Mouse (Mus musculus): ENCODE measurements at regions not wholly inside any gene's neighbourhood (a gene's known extent, or its start where the extent isn't known, plus 50 kb on each side); places are given as distances from the start of the nearest gene placed in this dataset.

DNA sequence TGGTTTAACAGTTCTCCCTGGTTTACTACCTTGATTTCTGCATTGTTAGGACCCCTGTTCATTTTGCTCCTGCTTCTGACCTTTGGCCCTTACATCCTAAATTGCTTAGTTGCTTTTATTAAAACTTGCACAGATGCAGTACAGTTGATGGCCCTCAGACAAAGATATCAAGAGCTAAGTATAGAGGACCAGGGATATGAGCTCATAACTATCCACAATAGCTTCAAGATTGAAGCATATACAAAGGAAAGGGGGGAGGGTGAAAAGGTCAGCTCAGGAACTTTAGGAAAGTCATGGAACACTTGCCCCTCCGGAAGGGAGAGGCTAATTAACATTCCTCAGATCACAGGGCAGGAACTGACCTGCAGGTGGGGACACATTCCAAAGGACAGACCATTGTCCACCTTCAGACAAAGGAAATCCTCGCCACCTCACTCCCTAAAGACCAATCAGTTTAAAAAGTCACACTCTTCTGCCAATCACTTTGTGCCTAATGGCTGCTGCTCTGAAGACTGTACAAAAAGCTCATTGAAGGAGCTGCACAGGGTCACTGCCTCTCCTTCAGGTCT, 751.1 kb upstream of the Adarb2 start:
- H3K4me2 ChIP-seq (ENCODE audit: low read depth, low read length): no peak overlapping the region
- no peak overlapping the region for H3K4me3 ChIP-seq (ENCODE audit: low read depth, low read length)
- no peaks in the 10 kb centered on the region for H3K36me3 ChIP-seq (replicated peaks; ENCODE audit: insufficient read depth, low read length)
- no peaks in the 10 kb centered on the region for H3K27me3 ChIP-seq (ENCODE audit: insufficient read depth, low read length)
- no peaks in the 10 kb centered on the region for H3K9me3 ChIP-seq (ENCODE audit: low read length)
- TF ChIP-seq EP300 (IDR thresholded peaks at IDR 0.05; ENCODE audit: low read depth) (no peak), CTCF (IDR thresholded peaks at IDR 0.05; ENCODE audit: low read depth) (no peak)
- no peaks in the 10 kb centered on the region for H3K4me1 ChIP-seq (ENCODE audit: insufficient read depth)
- WGBS (ENCODE audit: insufficient replicate concordance): 42% methylated on average over 2 of the region's 2 CpGs
- no peak overlapping the region for H3K9ac ChIP-seq (replicated peaks)
- H3K27ac ChIP-seq (ENCODE audit: low read depth): no peak overlapping the region
- DNase-seq (no peak), ATAC-seq (no peak)

DNA sequence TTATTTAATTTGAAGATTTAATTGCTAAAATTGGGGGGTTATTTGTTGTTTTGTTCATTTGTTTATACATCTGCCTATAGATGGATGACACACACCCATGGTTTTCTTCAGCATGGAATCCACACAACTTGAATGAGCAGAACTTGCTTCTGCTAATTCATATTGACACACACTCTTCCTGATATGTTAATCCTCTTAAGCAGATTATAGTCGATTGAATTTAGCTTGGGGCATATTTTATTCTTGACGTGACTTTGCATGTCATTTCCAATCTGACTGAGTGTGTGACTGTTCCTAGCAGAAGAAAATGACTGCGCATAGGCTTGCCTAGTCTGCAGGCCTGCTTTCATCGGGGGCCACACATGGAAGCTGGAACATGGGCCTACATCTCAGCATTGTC, 727.0 kb upstream of the Adarb2 start:
- Histone ChIP-seq H3K4me3 (ENCODE audit: low read depth, low read length) (no peak overlapping the region), H3K9ac (replicated peaks) (no peak overlapping the region), H3K9me3 (ENCODE audit: low read length) (no peaks in the 10 kb centered on the region), H3K4me2 (ENCODE audit: low read depth, low read length) (no peak overlapping the region), H3K36me3 (replicated peaks; ENCODE audit: insufficient read depth, low read length) (no peaks in the 10 kb centered on the region), H3K27ac (ENCODE audit: low read depth) (no peak overlapping the region), H3K4me1 (ENCODE audit: insufficient read depth) (no peaks in the 10 kb centered on the region), H3K27me3 (ENCODE audit: insufficient read depth, low read length) (no peaks in the 10 kb centered on the region)
- DNase-seq (no peak), ATAC-seq (no peak)
- WGBS (ENCODE audit: insufficient replicate concordance): 85% methylated on average over 4 of the region's 4 CpGs
- TF ChIP-seq EP300 (IDR thresholded peaks at IDR 0.05; ENCODE audit: low read depth) (no peak), CTCF (IDR thresholded peaks at IDR 0.05; ENCODE audit: low read depth) (no peak)

DNA sequence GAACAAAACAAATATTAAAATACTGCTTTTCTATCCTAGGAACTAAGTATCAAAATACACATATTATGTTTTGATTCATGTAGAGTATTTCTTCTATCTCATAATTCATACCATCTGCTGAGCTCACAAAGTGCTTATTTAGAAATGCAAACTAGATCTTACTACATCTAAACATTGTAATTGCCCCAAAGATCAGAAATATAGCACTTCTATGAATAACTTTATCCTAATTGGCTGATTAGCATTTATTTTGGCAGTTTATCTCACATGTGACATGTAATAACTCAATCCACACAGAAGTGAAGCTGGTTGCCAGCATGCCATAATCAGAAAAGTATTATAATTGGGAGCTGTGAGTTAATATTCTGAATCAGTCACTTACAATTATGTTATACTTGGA, 684.6 kb upstream of the Adarb2 start:
- Histone ChIP-seq H3K27ac (ENCODE audit: low read depth) (no peak overlapping the region), H3K4me1 (ENCODE audit: insufficient read depth) (no peaks in the 10 kb centered on the region), H3K36me3 (replicated peaks; ENCODE audit: insufficient read depth, low read length) (no peaks in the 10 kb centered on the region), H3K4me3 (ENCODE audit: low read depth, low read length) (no peak overlapping the region), H3K9me3 (ENCODE audit: low read length) (no peaks in the 10 kb centered on the region), H3K27me3 (ENCODE audit: insufficient read depth, low read length) (no peaks in the 10 kb centered on the region), H3K4me2 (ENCODE audit: low read depth, low read length) (no peak overlapping the region), H3K9ac (replicated peaks) (no peak overlapping the region)
- no peak for DNase-seq
- ATAC-seq: no peak
- no peak for TF ChIP-seq CTCF (IDR thresholded peaks at IDR 0.05; ENCODE audit: low read depth)
- TF ChIP-seq EP300 (IDR thresholded peaks at IDR 0.05; ENCODE audit: low read depth): no peak

DNA sequence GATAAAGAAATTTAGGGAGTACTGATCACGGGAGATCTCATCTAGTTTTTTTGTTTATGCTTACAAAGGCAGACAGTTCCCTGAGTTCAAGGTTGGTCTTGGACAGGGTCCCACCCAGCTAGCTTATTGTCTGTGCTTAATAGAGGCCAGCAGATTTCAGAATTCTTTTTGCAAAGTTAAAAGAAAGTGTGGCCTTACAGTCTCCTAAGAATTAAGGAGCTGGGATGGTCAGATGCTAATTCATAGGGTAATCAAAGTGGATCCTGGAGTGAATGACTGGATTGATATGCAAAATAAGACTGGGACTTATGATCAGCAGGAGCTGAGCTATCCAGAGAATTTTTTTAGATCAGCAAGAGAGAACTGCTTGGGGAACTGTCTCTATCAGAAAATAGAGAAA, 678.2 kb upstream of the Adarb2 start:
- DNase-seq: no peak
- 0 out of 2 replicates have a peak, but pooled peaks cover 4% of the 10 kb centered on the region for H3K9me3 ChIP-seq (ENCODE audit: low read length)
- no peaks in the 10 kb centered on the region for H3K36me3 ChIP-seq (replicated peaks; ENCODE audit: insufficient read depth, low read length)
- no peak overlapping the region for H3K4me3 ChIP-seq (ENCODE audit: low read depth, low read length)
- no peak overlapping the region for H3K9ac ChIP-seq (replicated peaks)
- no peak overlapping the region for H3K4me2 ChIP-seq (ENCODE audit: low read depth, low read length)
- TF ChIP-seq CTCF (IDR thresholded peaks at IDR 0.05; ENCODE audit: low read depth): no peak
- no peak for TF ChIP-seq EP300 (IDR thresholded peaks at IDR 0.05; ENCODE audit: low read depth)
- ATAC-seq: no peak
- H3K4me1 ChIP-seq (ENCODE audit: insufficient read depth): no peaks in the 10 kb centered on the region
- H3K27me3 ChIP-seq (ENCODE audit: insufficient read depth, low read length): no peaks in the 10 kb centered on the region
- WGBS (ENCODE audit: insufficient replicate concordance): 69% methylated on average over 1 of the region's 1 CpGs
- no peak overlapping the region for H3K27ac ChIP-seq (ENCODE audit: low read depth)

DNA sequence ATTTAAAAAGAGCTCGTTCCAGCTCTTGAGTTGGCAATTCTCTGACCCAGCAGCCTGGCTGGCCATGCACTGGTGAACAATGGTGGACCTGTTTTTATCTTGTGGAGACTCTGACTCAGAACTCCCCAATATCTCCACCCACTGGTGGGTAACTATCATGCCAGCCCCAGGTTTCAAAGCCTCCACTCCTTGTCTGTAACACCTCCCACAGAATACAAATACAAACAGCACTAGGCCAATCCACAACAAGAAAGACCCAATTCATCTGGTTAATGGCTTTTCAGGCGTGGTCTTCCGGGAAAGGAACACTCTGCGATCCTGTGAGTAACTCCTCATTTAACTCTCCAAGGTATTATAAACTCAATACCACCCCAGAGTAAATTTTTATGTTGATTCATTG, 663.8 kb upstream of the Adarb2 start:
- TF ChIP-seq EP300 (IDR thresholded peaks at IDR 0.05; ENCODE audit: low read depth): no peak
- Histone ChIP-seq H3K36me3 (replicated peaks; ENCODE audit: insufficient read depth, low read length) (no peaks in the 10 kb centered on the region), H3K4me3 (ENCODE audit: low read depth, low read length) (no peak overlapping the region), H3K9ac (replicated peaks) (no peak overlapping the region), H3K27me3 (ENCODE audit: insufficient read depth, low read length) (no peaks in the 10 kb centered on the region), H3K4me2 (ENCODE audit: low read depth, low read length) (no peak overlapping the region), H3K27ac (ENCODE audit: low read depth) (no peak overlapping the region), H3K9me3 (ENCODE audit: low read length) (no peaks in the 10 kb centered on the region), H3K4me1 (ENCODE audit: insufficient read depth) (no peaks in the 10 kb centered on the region)
- ATAC-seq: no peak
- DNase-seq: no peak
- WGBS (ENCODE audit: insufficient replicate concordance): 73% methylated on average over 4 of the region's 4 CpGs

DNA sequence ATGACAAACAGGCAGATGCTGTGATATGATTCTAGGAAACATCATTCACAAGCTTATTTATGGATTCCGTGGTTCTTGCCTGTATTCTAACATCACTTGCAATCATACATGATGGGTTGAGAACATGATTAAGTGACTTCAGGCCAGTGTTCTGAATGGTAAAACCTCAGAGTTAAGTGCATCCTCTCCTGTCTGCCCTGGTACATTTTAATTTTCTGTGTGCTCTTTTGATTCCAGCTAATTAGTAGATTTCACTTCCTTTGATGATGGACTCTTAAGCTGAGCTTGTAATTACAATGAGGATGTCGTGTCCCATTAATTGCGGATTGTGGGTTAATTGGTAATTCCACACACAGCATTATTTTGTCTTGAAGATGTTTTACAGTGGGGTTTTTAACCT, 618.6 kb upstream of the Adarb2 start:
- no peaks in the 10 kb centered on the region for H3K4me1 ChIP-seq (ENCODE audit: insufficient read depth)
- no peak overlapping the region for H3K4me2 ChIP-seq (ENCODE audit: low read depth, low read length)
- H3K9ac ChIP-seq (replicated peaks): no peak overlapping the region
- TF ChIP-seq EP300 (IDR thresholded peaks at IDR 0.05; ENCODE audit: low read depth): no peak
- TF ChIP-seq CTCF (IDR thresholded peaks at IDR 0.05; ENCODE audit: low read depth): no peak
- DNase-seq (no peak), ATAC-seq (no peak)
- H3K4me3 ChIP-seq (ENCODE audit: low read depth, low read length): no peak overlapping the region
- no peaks in the 10 kb centered on the region for H3K9me3 ChIP-seq (ENCODE audit: low read length)
- H3K27me3 ChIP-seq (ENCODE audit: insufficient read depth, low read length): no peaks in the 10 kb centered on the region
- H3K27ac ChIP-seq (ENCODE audit: low read depth): no peak overlapping the region
- no peaks in the 10 kb centered on the region for H3K36me3 ChIP-seq (replicated peaks; ENCODE audit: insufficient read depth, low read length)
- WGBS (ENCODE audit: insufficient replicate concordance): 73% methylated on average over 3 of the region's 3 CpGs

Data from liver, postnatal 0 days (tissue).